Mouse (Mus musculus) macrophage (primary cell): Measurements from ENCODE around the gene Gse1. TPM values are rescaled to one million over a fixed set of nuclear protein-coding genes. Genes with fewer than 3 reads are reported as not detected.

ENCODE experiments used
- H3K27ac ChIP-seq: fragments of 350-480 bp; formaldehyde crosslinking; 2 replicates; pipeline ENCODE4 v1.9.0; 2021
- H3K36me3 ChIP-seq: fragments of 350-480 bp; formaldehyde crosslinking; 2 replicates; pipeline ENCODE4 v1.9.0; 2021; ENCODE audit errors: inconsistent target
- H3K4me3 ChIP-seq: fragments of 350-480 bp; formaldehyde crosslinking; 2 replicates; pipeline ENCODE4 v1.9.0; 2021; ENCODE audit errors: inconsistent target
- H3K79me2 ChIP-seq: fragments of 350-480 bp; formaldehyde crosslinking; 2 replicates; pipeline ENCODE4 v1.9.0; 2021; ENCODE audit errors: inconsistent target
- WGBS: methylation state at CpG from one replicate; pipeline ENCODE4 v1.1.7; 2026; ENCODE audit warnings: inconsistent platforms; ENCODE audit not compliant: missing documents; 5-methylcytosine and 5-hydroxymethylcytosine counted together
- polyA plus RNA-seq: library from polyadenylated mRNA; stranded (reverse); fragments of 250-400 nt; gene quantifications from 3 replicates; pipeline ENCODE4 v1.2.4, GENCODE M21; 2018; ENCODE audit warnings: inconsistent platforms

Gse1 gene
- polyA plus RNA-seq, 1 experiment from 2014 or later: 10.8 TPM

- Histone ChIP-seq H3K36me3 (no peaks in the 10 kb centered on the region), H3K27ac (no peak overlapping the region), H3K79me2 (no peaks in the 10 kb centered on the region), H3K4me3 (no peak overlapping the region)
- WGBS: 93% methylated on average over 9 of the region's 9 CpGs
Measured at GRCm38 (mm10) chr8:120421638-120422037, 193.4 kb downstream of the Gse1 start.

GRCm38 (mm10) chr8:120422236-120422635 lies 194.0 kb downstream of the Gse1 start:
- Histone ChIP-seq H3K79me2 (no peaks in the 10 kb centered on the region), H3K4me3 (no peak overlapping the region), H3K27ac (no peak overlapping the region), H3K36me3 (no peaks in the 10 kb centered on the region)
- WGBS: 91% methylated on average over 8 of the region's 8 CpGs

DNA sequence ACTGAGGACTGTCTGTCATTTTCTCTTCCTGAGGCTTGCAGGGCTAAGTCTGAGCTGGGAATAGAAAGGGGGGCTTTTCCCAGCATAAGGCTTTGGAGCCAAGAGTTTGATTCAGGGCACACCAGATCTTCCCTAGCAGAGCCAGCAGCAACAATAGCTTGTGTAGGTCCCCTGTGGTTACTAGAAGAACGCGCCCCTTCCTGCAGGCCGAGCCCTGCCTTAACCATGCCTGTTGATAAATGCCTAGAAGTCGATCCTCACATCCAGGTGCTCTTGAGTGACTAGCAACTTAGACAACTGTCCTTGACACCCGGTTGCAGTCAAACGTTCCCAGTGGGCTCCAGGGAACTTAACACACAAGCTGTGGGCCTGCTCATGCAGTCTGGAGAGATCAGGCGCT lies 195.3 kb downstream of the Gse1 start:
- no peaks in the 10 kb centered on the region for H3K79me2 ChIP-seq
- H3K4me3 ChIP-seq: no peak overlapping the region
- H3K36me3 ChIP-seq: no peaks in the 10 kb centered on the region
- no peak overlapping the region for H3K27ac ChIP-seq
- 48% methylated on average over 7 of the region's 7 CpGs for WGBS

GRCm38 (mm10) chr8:120424829-120425198 lies 196.6 kb downstream of the Gse1 start:
- H3K36me3 ChIP-seq: no peaks in the 10 kb centered on the region

DNA sequence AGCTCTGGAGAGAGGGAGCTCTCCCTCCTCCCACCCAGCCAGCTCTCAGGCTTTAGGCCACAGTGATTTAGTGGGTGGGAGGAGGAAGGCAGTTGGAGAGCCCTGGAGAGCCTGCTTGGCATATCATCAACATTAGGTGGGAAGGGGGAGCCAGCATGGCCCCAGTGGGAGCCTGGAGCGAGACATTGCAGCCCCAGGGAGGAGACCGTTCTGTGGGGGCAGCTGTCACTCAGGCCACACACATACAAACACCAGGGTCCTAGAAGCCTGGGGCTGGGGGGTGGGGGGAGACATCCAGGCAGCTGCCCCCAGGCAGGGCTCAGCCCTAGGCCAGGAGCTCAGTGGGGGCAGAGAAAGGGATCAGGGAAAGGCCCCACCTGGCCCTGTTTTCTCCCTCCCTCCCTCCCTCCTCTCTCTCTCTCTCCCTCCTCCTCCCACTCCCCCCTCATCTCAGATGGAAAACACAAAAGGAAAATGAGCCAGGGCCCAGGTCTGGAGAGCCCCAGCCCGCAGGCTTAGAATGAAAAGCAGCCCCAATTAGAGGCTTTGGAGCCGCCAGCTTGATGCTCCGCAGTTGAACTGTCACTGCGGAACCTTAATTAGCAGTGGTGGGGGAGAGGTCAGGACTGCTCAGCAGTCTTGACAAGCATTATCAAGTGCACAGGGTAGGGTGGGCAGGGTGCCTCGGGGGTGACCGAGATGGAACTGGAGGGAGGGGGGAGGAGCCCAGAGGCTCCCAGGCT lies 197.1 kb downstream of the Gse1 start:
- 94% methylated on average over 8 of the region's 8 CpGs for WGBS
- no peaks in the 10 kb centered on the region for H3K79me2 ChIP-seq
- no peaks in the 10 kb centered on the region for H3K36me3 ChIP-seq
- no peak overlapping the region for H3K4me3 ChIP-seq
- H3K27ac ChIP-seq: no peak overlapping the region

More at GRCm38 (mm10) chr8:120424829-120425198, 196.6 kb downstream of the Gse1 start:
- H3K4me3 ChIP-seq: no peak overlapping the region
- WGBS: 88% methylated on average over 4 of the region's 4 CpGs
- no peak overlapping the region for H3K27ac ChIP-seq
- no peaks in the 10 kb centered on the region for H3K79me2 ChIP-seq

DNA sequence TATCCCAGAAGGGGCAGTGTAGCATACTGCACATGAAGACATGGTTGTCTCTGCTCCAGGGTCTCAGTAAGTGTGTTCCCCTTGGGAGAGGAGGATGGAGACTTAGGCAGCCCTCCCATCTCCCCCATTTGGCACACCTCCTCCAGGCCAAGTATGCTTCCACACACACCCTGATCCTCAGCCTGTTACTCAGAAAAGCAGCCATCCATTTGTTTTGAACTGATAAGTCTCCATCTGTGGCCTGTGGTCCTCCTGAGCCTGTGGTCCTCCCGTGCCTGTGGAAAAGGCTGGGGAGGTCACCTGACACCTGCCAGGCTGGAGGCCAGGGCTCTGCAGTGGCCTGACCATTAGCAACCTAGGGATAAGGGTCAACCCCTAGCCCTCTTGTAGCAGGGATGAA lies 197.8 kb downstream of the Gse1 start:
- H3K36me3 ChIP-seq: no peaks in the 10 kb centered on the region
- H3K4me3 ChIP-seq: no peak overlapping the region
- 71% methylated on average over 1 of the region's 1 CpGs for WGBS
- H3K79me2 ChIP-seq: no peaks in the 10 kb centered on the region
- no peak overlapping the region for H3K27ac ChIP-seq

DNA sequence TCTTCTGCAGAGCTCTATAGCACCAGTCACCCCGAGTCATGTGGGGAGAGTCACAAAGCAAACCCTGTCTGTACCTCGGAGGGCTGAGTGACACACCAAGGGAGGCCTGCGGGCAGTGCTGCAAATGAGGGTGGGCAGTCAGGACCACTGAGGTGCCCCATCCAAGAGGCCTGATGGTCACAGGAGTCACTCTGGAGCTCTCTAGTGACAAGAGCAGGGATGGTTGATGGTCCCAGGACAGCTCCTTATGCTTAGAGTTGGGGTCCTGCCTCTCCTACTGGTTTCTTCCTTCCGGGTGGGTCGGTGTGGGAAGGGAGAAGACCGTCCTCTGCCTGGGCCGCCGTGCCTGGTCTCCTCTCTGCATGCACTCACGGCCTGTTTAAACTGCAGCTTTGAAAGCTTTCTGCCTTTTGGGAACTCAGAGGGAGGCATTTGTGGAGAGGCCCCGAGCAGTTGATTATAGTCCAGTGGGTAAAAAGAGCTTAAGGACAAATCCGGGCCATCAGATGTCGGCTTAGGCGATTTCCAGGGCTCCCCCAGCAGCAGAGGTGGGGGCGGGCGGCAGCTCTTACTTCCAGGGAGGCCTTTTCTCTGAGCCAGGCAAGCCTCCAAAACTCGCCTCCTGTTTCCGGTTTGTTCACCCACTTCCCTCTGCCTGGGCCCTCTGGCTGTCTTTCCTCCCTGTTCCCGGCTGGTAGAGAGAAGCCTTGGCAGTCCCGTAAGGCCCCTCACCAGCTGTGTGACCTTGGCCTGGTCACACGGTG lies 198.5 kb downstream of the Gse1 start:
- H3K36me3 ChIP-seq: no peaks in the 10 kb centered on the region
- 38% methylated on average over 19 of the region's 20 CpGs for WGBS

GRCm38 (mm10) chr8:120428492-120428891 lies 200.2 kb downstream of the Gse1 start:
- no peak overlapping the region for H3K4me3 ChIP-seq
- 96% methylated on average over 5 of the region's 5 CpGs for WGBS
- no peaks in the 10 kb centered on the region for H3K79me2 ChIP-seq
- no peak overlapping the region for H3K27ac ChIP-seq
- H3K36me3 ChIP-seq: no peaks in the 10 kb centered on the region

More for the DNA sequence above, 198.5 kb downstream of the Gse1 start:
- Histone ChIP-seq H3K27ac (no peak overlapping the region), H3K79me2 (no peaks in the 10 kb centered on the region), H3K4me3 (no peak overlapping the region)

- H3K36me3 ChIP-seq: no peaks in the 10 kb centered on the region
- no peak overlapping the region for H3K4me3 ChIP-seq
- no CpG with 5 or more reads among the region's 1 CpGs for WGBS
- no peaks in the 10 kb centered on the region for H3K79me2 ChIP-seq
- H3K27ac ChIP-seq: no peak overlapping the region
Measured at GRCm38 (mm10) chr8:120429116-120429515, 200.9 kb downstream of the Gse1 start.

DNA sequence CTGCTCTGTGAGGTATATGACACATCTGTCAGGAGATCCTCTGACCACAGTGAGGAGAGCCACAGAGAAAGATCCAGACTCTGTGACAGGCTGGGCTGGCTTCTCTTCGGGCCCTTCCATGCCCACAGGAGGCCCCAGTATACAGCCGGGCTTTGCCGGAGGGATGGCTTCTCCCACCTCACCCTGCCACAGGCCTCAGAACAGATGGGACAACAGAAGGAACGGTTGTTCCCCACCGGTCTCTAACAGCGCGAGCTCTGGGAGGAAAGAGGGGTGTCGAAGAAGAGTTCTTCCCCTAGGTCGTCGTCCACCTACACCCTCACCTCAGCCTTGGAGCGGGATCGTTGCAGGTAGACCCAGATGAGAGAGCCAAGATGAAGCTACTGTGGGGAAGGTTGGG lies 202.8 kb downstream of the Gse1 start:
- H3K36me3 ChIP-seq: no peaks in the 10 kb centered on the region
- WGBS: 94% methylated on average over 12 of the region's 12 CpGs

GRCm38 (mm10) chr8:120432438-120432837 lies 204.2 kb downstream of the Gse1 start:
- H3K27ac ChIP-seq: no peak overlapping the region
- 87% methylated on average over 7 of the region's 7 CpGs for WGBS
- H3K4me3 ChIP-seq: no peak overlapping the region
- no peaks in the 10 kb centered on the region for H3K36me3 ChIP-seq
- no peaks in the 10 kb centered on the region for H3K79me2 ChIP-seq

More for the DNA sequence above, 202.8 kb downstream of the Gse1 start:
- no peak overlapping the region for H3K4me3 ChIP-seq
- no peak overlapping the region for H3K27ac ChIP-seq
- H3K79me2 ChIP-seq: no peaks in the 10 kb centered on the region

GRCm38 (mm10) chr8:120433143-120433542 lies 204.9 kb downstream of the Gse1 start:
- 91% methylated on average over 7 of the region's 7 CpGs for WGBS
- Histone ChIP-seq H3K79me2 (no peaks in the 10 kb centered on the region), H3K4me3 (no peak overlapping the region), H3K27ac (no peak overlapping the region), H3K36me3 (no peaks in the 10 kb centered on the region)

GRCm38 (mm10) chr8:120433734-120434133 lies 205.5 kb downstream of the Gse1 start:
- whole genome bisulfite sequencing: 100% methylated on average over 1 of the region's 1 CpGs
- Histone ChIP-seq H3K79me2 (no peaks in the 10 kb centered on the region), H3K4me3 (no peak overlapping the region), H3K27ac (no peak overlapping the region), H3K36me3 (no peaks in the 10 kb centered on the region)

- Histone ChIP-seq H3K79me2 (no peaks in the 10 kb centered on the region), H3K36me3 (no peaks in the 10 kb centered on the region), H3K4me3 (no peak overlapping the region), H3K27ac (no peak overlapping the region)
- WGBS: 74% methylated on average over 15 of the region's 15 CpGs
Measured at GRCm38 (mm10) chr8:120435781-120436180, 207.5 kb downstream of the Gse1 start.

GRCm38 (mm10) chr8:120436491-120437030 lies 208.3 kb downstream of the Gse1 start:
- no peak overlapping the region for H3K4me3 ChIP-seq
- 68% methylated on average over 5 of the region's 5 CpGs for WGBS
- no peaks in the 10 kb centered on the region for H3K36me3 ChIP-seq
- H3K79me2 ChIP-seq: no peaks in the 10 kb centered on the region
- no peak overlapping the region for H3K27ac ChIP-seq
